Comparison of ENCODE assay signal across 11 mouse cellular contexts in the genomic region with DNA sequence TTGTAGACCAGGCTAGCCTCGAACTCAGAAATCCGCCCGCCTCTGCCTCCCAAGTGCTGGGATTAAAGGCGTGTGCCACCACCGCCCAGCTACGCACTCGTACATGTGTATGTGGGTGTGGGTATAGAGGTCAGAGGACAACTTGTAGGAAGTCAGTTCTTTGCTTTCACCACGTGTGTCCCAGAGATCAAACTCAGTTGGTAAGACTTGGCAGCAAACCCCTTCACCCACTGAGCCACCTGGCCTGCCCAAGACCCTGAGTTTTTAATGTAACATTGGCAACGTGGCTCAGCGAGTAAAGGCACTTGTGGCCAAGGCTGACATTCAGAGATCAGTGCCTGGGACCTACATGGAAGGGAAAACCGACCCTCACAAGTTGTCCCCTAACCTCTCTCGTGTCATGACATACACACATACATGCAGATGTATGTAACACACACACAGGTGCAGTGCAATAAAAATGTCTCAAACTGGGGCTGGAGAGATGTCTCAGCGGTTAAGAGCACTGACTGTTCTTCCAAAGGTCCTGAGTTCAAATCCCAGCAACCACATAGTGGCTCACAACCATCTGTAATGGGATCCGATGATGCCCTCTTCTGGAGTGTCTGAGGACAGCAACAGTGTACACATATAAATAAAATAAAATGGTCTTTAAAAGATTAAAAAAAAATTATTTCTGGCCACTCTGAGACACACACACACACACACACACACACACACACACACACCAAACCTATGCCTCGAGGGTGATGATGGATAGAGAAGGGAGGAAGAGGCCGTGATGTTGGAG. TPM values are rescaled to one million over a fixed set of nuclear protein-coding genes. Genes with fewer than 3 reads are reported as not detected.
A peak's percentile ranks its signal among the peaks of the same experiment; 100 is the strongest.
DNase-seq lines count a peak whose midpoint lies in the region; ATAC-seq and TF ChIP-seq lines count a peak whose summit lies in the region.
"Had no signal": no experiment of that assay in that cellular context is flagged by ENCODE, and none has a peak within 500 bp of the region (broad histone marks: within the 10 kb centered on the region; RNA-seq: fewer than 3 reads in every experiment).

No protein-coding gene starts in this region.

- no peak overlapping the region for H3K4me2 ChIP-seq in intestine, postnatal 0 days (replicated peaks; ENCODE audit: low read depth)
- no peak overlapping the region for H3K4me2 ChIP-seq in intestine, embryonic 16.5 days (ENCODE audit: low read depth, low read length)
- H3K4me2 ChIP-seq in midbrain, postnatal 0 days (ENCODE audit: low read depth, low read length, poor library complexity, severe bottlenecking): no peak overlapping the region
- H3K4me2 ChIP-seq: heart, embryonic 11.5 days; midbrain, embryonic 12.5 days; neural tube, embryonic 15.5 days had no signal

- H3K36me3 ChIP-seq in intestine, postnatal 0 days (ENCODE audit: control insufficient read depth, insufficient read depth): no peaks in the 10 kb centered on the region
- H3K36me3 ChIP-seq in intestine, embryonic 16.5 days (ENCODE audit: control insufficient read depth, insufficient read depth, low read length): no peaks in the 10 kb centered on the region
- H3K36me3 ChIP-seq in midbrain, postnatal 0 days (ENCODE audit: insufficient read depth, low read length): no peaks in the 10 kb centered on the region
- H3K36me3 ChIP-seq in midbrain, embryonic 10.5 days: no peaks in the 10 kb centered on the region
- no peaks in the 10 kb centered on the region for H3K36me3 ChIP-seq in embryonic facial prominence, embryonic 10.5 days (replicated peaks)
- H3K36me3 ChIP-seq in kidney, adult 2 months (ENCODE audit: control insufficient read depth, insufficient read depth, low read length): no peaks in the 10 kb centered on the region
- H3K36me3 ChIP-seq: G1E; midbrain, embryonic 12.5 days; neural tube, embryonic 15.5 days had no signal

- peak; percentile 44 for TF ChIP-seq CTCF in intestine, postnatal 0 days (IDR thresholded peaks at IDR 0.05; ENCODE audit: low read depth)
- peak; percentile 43 for TF ChIP-seq CTCF in midbrain, postnatal 0 days (IDR thresholded peaks at IDR 0.05)
- no peak for TF ChIP-seq CTCF in kidney, adult 2 months (conservative IDR thresholded peaks at IDR 0.05; ENCODE audit: insufficient read depth, insufficient read length, low read depth, low read length)

- WGBS in intestine, postnatal 0 days: 88% methylated on average over 16 of the region's 16 CpGs
- WGBS in intestine, embryonic 16.5 days: 89% methylated on average over 16 of the region's 16 CpGs
- WGBS in midbrain, postnatal 0 days: 94% methylated on average over 16 of the region's 16 CpGs
- WGBS in midbrain, embryonic 10.5 days: 92% methylated on average over 16 of the region's 16 CpGs
- 89% methylated on average over 16 of the region's 16 CpGs for WGBS in embryonic facial prominence, embryonic 10.5 days
- 90% methylated on average over 16 of the region's 16 CpGs for WGBS in kidney, adult 2 months

- H3K27ac ChIP-seq in intestine, postnatal 0 days (ENCODE audit: low read depth, low read length): no peak overlapping the region
- no peak overlapping the region for H3K27ac ChIP-seq in intestine, embryonic 16.5 days (ENCODE audit: low read length)
- H3K27ac ChIP-seq in midbrain, postnatal 0 days (ENCODE audit: low read depth, low read length): no peak overlapping the region
- no peak overlapping the region for H3K27ac ChIP-seq in midbrain, embryonic 10.5 days (replicated peaks)
- peak overlapping the region; percentile 22 for H3K27ac ChIP-seq in embryonic facial prominence, embryonic 10.5 days (replicated peaks)
- no peak overlapping the region for H3K27ac ChIP-seq in kidney, adult 2 months (ENCODE audit: insufficient read depth, low read depth, low read length)
- H3K27ac ChIP-seq: midbrain, embryonic 12.5 days had no signal

- H3K9me3 ChIP-seq in intestine, postnatal 0 days (ENCODE audit: control insufficient read depth): no peaks in the 10 kb centered on the region
- no peaks in the 10 kb centered on the region for H3K9me3 ChIP-seq in intestine, embryonic 16.5 days (ENCODE audit: control insufficient read depth, low read length)
- H3K9me3 ChIP-seq in midbrain, postnatal 0 days (ENCODE audit: low read length): no peaks in the 10 kb centered on the region
- no peaks in the 10 kb centered on the region for H3K9me3 ChIP-seq in midbrain, embryonic 10.5 days (replicated peaks)
- H3K9me3 ChIP-seq in embryonic facial prominence, embryonic 10.5 days: no peaks in the 10 kb centered on the region
- H3K9me3 ChIP-seq: G1E; midbrain, embryonic 12.5 days; neural tube, embryonic 15.5 days had no signal

- ATAC-seq in intestine, postnatal 0 days: no peak
- ATAC-seq in intestine, embryonic 16.5 days: no peak
- no peak for ATAC-seq in midbrain, postnatal 0 days (ENCODE audit: low FRiP score)

- no peaks in the 10 kb centered on the region for H3K27me3 ChIP-seq in intestine, postnatal 0 days (replicated peaks; ENCODE audit: control insufficient read depth, insufficient read depth, low read length)
- no peaks in the 10 kb centered on the region for H3K27me3 ChIP-seq in intestine, embryonic 16.5 days (replicated peaks; ENCODE audit: control insufficient read depth, insufficient read depth, low read length)
- no peaks in the 10 kb centered on the region for H3K27me3 ChIP-seq in midbrain, postnatal 0 days (ENCODE audit: insufficient read depth, low read length)
- H3K27me3 ChIP-seq in midbrain, embryonic 10.5 days (ENCODE audit: low read depth, poor library complexity, severe bottlenecking): no peaks in the 10 kb centered on the region
- H3K27me3 ChIP-seq in embryonic facial prominence, embryonic 10.5 days (replicated peaks; ENCODE audit: low read depth, poor library complexity, severe bottlenecking): no peaks in the 10 kb centered on the region
- H3K27me3 ChIP-seq in kidney, adult 2 months (replicated peaks; ENCODE audit: control insufficient read depth, insufficient read depth, low read length): no peaks in the 10 kb centered on the region
- H3K27me3 ChIP-seq: neural tube, embryonic 15.5 days had no signal

- H3K4me3 ChIP-seq in intestine, postnatal 0 days (ENCODE audit: low read depth, low read length): no peak overlapping the region
- no peak overlapping the region for H3K4me3 ChIP-seq in intestine, embryonic 16.5 days (ENCODE audit: low read length)
- H3K4me3 ChIP-seq in midbrain, postnatal 0 days (ENCODE audit: low read depth, low read length): no peak overlapping the region
- H3K4me3 ChIP-seq in midbrain, embryonic 10.5 days: no peak overlapping the region
- H3K4me3 ChIP-seq in embryonic facial prominence, embryonic 10.5 days: no peak overlapping the region
- H3K4me3 ChIP-seq in kidney, adult 2 months (ENCODE audit: insufficient read depth, low read depth, low read length): no peak overlapping the region
- H3K4me3 ChIP-seq: midbrain, embryonic 12.5 days; neural tube, embryonic 15.5 days had no signal

- no peak for DNase-seq in midbrain, postnatal 0 days (ENCODE audit: low spot score)
- DNase-seq in midbrain, embryonic 10.5 days (ENCODE audit: low spot score): no peak
- no peak for DNase-seq in embryonic facial prominence, embryonic 10.5 days (ENCODE audit: low spot score)
- no peak for DNase-seq in B cell, adult 2 months
- no peak for DNase-seq in kidney, adult 2 months

- H3K4me1 ChIP-seq in intestine, postnatal 0 days (replicated peaks; ENCODE audit: control insufficient read depth, insufficient read depth, low read length): no peaks in the 10 kb centered on the region; the same call in 1 of the 2 replicates
- peaks cover 28% of the 10 kb centered on the region for H3K4me1 ChIP-seq in intestine, embryonic 16.5 days (ENCODE audit: control insufficient read depth, insufficient read depth, low read length)
- H3K4me1 ChIP-seq in midbrain, postnatal 0 days (ENCODE audit: insufficient read depth, low read length): peaks cover 6% of the 10 kb centered on the region
- peaks cover 51% of the 10 kb centered on the region for H3K4me1 ChIP-seq in midbrain, embryonic 10.5 days
- peaks cover 58% of the 10 kb centered on the region for H3K4me1 ChIP-seq in embryonic facial prominence, embryonic 10.5 days
- H3K4me1 ChIP-seq in kidney, adult 2 months (ENCODE audit: control insufficient read depth, insufficient read depth, low read length): peaks cover 6% of the 10 kb centered on the region; the same call in 1 of the 2 replicates

- no peak overlapping the region for H3K9ac ChIP-seq in intestine, postnatal 0 days (ENCODE audit: low read depth, low read length)
- H3K9ac ChIP-seq in intestine, embryonic 16.5 days (ENCODE audit: low read depth, low read length): no peak overlapping the region
- H3K9ac ChIP-seq in midbrain, postnatal 0 days (replicated peaks; ENCODE audit: low read length, poor library complexity, severe bottlenecking): no peak overlapping the region
- H3K9ac ChIP-seq: midbrain, embryonic 12.5 days; neural tube, embryonic 15.5 days had no signal

- no peak for TF ChIP-seq POLR2A in kidney, adult 2 months (IDR thresholded peaks at IDR 0.05; ENCODE audit: low read depth, low read length)

RNA-seq across cellular contexts. Expression of a gene that starts 31.8 kb away (rescaled TPM):
- 16.7 and 18.1 TPM in 2 replicates for polyA plus RNA-seq in intestine, postnatal 0 days (2015; fragmentation: Nextera tagmentation; extraction: Ambion mirVana)
- polyA plus RNA-seq in intestine, embryonic 16.5 days (2015; fragmentation: Nextera tagmentation; extraction: Ambion mirVana): 15.7 and 22.2 TPM in 2 replicates
- 5.8 and 6.0 TPM in 2 replicates for total RNA-seq in midbrain, postnatal 0 days (2014; rRNA removed)
- 3.0 and 3.4 TPM in 2 replicates for polyA plus RNA-seq in midbrain, postnatal 0 days (2015; fragmentation: Nextera tagmentation; extraction: Ambion mirVana)
- polyA plus RNA-seq in midbrain, embryonic 10.5 days (2016; fragmentation: Nextera tagmentation; extraction: Ambion mirVana): 7.2 and 7.8 TPM in 2 replicates
- 15.8 and 19.4 TPM in 2 replicates for polyA plus RNA-seq in embryonic facial prominence, embryonic 10.5 days (2016; fragmentation: Nextera tagmentation; extraction: Ambion mirVana)
- 31.1 and 35.3 TPM in 2 replicates for polyA plus RNA-seq in kidney, adult 2 months (2012; rRNA removed)
